Mouse (Mus musculus) left cerebral cortex, postnatal 4 days (tissue): ENCODE data around the gene Usp10. TPM values are rescaled to one million over a fixed set of nuclear protein-coding genes. Genes with fewer than 3 reads are reported as not detected.

Source experiments
- DNase-seq: peaks from one replicate; pipeline ENCODE4 v3.0.0-alpha.2; 2022
- intact Hi-C: fragments of 180-260 bp; cut with DNase I; formaldehyde crosslinking; loops from one replicate; pipeline ENCODE4 v1.15.1; 2025
- total RNA-seq, 2 experiments: library from RNA; stranded (reverse); gene quantifications; 2 replicates each; pipeline ENCODE4 v1.2.3; 2021

The Usp10 gene
- total RNA-seq, 2 experiments from 2014 or later: 150 to 152 TPM

GRCm38 (mm10) chr8:119952747-119953146 is 42.6 kb downstream of the Usp10 start:
- no peak for DNase-seq
- intact Hi-C loops: no loop called here

DNA sequence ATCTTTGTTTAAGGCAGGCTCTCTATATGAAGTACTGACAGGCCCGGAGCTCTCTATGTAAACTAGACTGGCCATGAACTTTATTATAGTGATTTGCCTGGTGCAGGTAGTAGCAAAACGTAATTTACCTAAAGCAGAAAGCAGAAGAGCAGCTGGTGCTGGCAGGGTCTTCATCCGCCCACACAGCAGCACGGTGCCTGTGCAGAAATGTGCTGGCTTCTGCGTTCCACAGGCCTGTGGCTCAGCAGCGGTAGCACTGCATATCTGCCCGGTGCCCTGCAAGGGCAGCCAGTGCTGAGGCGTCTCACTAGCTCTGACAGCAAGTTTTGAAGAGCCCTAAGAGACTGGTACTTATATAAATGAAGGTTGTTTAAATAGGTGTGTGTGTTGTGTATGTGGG is 45.2 kb downstream of the Usp10 start:
- intact Hi-C loops: no loop called here
- no peak for DNase-seq

DNA sequence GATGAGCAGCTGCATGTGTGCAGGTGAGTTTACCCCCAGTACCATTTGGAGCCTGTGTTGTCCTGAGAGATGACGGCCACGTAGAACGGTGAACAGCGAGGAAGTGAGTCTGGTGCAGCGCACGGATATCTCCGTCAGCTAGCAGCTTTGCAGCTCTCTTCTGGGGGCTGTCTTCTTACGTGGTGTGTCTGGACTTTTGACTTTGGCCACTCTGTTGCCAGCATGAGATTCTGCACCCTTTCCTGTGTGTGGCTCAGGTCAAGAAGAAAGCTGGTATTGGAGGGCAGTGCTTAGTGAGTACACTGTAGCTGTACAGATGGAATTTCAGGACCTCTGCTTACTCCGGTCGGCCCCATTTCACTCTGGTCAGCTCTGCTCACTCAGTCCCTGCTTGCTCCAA is 47.9 kb downstream of the Usp10 start:
- intact Hi-C loops: no loop called here
- no peak for DNase-seq

DNA sequence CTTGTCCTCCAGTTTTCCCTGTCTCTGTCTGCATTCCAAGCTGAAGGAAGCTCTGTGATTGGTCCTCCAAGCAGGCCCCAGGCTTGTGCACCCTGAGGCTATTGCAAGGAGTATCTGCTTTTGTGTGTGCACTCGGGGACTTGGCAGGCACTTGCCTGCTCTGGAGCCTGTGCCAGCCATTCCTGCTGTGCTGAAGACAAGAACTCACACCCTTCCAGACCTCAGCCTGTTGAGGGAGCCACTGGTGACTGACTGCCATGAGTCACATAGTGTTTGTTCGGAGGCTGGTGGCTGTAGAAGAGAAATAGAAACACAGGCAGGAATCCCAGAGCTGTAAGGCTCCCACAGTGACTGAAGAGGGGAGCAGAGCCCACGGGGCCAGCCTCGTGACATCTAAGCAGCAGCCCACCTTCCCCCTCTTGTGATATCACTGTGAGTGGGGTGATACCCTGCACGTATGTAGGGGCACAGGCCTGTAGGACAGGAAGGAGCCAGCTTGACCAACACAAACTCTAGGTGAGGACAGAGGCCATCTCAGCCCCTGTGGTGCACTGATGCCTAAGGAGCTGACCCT is 50.5 kb downstream of the Usp10 start:
- peak; percentile 84 for DNase-seq
- intact Hi-C loops: no loop called here

GRCm38 (mm10) chr8:119964859-119965258 is 54.7 kb downstream of the Usp10 start:
- intact Hi-C loops: no loop called here
- no peak for DNase-seq

DNA sequence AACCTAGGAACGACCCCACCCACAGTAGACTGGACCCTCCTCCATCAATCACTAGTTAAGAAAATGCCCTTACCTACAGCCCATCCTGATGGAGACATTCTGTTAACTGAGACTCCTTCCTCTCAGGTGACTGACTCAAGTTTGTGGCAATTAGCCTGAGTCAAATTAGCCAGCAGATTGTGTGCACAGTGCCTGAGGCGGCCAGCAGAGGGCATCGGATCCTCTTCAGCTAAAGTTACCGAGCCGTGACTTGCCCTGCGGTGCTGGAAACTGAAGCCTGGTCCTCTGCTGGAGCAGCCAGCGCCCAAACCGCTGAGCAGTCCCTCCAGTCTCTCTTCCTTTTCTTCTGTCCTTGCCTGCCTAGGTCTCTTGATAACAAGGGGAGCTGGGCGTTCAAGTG is 57.3 kb downstream of the Usp10 start:
- intact Hi-C loops: no loop called here
- DNase-seq: no peak

DNA sequence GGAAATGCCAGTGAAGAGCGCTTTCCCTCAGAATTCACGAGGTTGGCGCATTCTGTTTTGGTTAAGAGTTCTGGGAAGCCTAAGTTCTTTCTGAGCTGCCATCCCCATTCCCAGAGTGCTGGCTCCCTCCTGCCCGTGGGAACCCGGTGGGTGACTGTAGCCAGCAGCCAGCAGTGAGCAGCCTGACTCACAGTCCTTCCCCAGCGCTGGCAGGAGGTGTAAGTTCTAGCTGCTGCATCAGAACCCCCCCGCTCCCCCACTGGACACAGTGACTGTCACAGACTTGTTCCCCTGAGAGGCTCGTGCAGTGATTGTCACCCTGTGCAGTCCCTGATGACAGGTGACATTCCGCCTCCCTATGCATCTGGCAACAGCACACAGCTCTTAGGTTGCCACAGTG is 60.0 kb downstream of the Usp10 start:
- DNase-seq: peak; percentile 21
- intact Hi-C loops: no loop called here

DNA sequence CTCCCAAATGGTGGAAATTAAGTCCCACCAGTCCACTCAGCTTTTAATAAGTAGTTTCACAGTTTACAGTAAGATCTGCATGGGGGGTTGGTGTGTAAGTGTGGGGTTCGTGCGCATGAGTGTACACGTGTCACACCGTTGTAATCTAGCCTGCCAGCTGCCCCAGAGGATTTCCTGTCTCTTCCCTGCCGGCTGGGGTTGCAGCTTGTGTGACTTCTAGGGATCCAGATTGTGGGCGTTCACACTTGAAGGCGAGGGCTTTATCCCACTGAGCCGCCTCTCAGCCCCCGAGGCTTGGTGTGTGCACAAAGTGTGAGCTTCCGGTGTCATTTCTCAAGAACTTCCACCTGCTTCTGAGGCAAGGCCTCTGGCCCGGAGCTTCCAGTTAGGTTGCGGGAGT is 62.4 kb downstream of the Usp10 start:
- DNase-seq: no peak
- intact Hi-C loops: no loop called here

DNA sequence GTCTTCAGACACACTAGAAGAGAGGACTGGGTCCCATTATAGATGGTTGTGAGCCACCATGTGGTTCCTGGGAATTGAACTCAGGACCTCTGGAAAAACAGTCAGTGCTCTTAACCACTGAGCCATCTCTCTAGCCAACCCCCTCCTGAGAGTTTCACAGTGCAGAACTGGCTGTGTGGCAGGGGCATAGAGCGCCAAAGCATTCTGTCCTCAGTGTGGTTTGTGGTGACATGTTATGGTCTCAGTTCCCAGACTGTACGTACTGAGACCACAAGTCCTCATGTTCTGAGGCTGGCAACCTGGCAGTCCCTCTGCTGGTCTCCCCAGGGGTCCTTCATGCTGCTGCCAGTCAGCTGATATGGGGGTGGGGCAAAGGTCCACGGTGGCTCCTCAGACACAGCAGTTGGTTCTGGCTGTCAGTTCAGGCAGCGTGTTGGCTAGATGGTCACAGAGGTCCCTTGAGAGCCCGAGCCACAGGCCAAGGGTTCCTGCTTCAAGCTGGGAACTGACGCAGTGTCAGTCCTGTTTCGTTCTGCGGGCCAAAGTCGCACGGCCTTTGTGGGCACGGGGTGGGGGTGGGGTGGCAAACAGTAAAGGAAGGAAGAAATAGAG is 68.7 kb downstream of the Usp10 start:
- peak; percentile 61 for DNase-seq
- intact Hi-C loops: no loop called here

DNA sequence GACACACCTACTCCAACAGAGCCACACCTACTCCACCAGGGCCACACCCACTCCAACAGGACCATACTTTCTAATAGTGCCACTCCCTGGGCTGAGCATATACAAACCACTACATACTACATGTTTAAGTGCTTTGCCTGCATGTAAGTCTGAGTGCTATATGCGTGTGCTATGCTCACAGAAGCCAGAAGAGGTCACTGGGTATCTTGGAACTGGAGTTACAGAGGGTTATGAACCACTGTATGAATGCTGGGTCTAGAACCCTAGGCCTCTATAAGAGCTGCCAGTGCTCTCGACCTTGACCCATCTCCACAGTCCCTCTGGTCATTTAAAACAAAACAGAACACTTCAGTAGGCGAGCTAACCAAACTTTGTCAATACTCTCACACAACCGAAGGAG is 71.1 kb downstream of the Usp10 start:
- intact Hi-C loops: no loop called here

DNA sequence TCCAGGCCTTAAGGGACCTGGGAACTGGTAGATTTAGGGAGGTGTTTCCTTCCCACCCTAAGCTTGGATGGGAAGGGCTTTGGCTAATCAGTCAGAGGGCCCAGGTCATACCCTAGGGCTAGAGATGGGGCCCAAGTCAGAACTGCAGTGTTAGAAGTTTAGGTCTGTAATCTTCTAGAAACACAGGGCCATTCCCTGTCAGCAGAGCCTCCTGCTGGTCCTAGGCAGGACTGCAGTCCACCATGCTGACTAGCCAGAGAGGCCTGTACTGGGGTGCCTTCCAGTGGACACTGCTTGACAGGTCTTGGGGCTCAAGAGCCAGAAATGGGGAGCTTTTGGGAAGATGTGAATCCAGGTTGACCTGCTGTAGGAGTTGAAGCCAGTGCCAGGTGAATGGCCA is 73.9 kb downstream of the Usp10 start:
- DNase-seq: no peak
- intact Hi-C loops: no loop called here

More for the DNA sequence above, 71.1 kb downstream of the Usp10 start:
- no peak for DNase-seq

DNA sequence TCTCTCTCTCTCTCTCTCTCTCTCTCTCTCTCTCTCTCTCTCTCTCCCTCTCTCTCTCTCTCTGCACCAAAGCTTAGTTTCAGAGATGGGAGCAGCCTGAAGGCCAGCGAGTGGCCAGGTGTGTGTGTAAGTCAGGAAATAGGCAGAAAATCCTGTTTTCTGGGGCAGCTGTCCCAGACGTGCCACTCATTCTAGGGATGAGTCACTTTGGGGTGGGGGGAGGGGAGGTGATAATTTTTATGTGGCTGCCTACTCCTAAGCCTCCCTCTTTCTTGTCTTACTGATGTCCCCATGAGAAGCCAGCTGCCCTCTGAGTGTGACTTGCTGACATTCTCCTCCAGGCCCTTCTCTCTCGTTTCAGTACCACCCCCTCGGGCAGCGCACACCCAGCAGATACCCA is 76.0 kb downstream of the Usp10 start:
- intact Hi-C loops: no loop called here
- no peak for DNase-seq

GRCm38 (mm10) chr8:119988087-119988486 is 77.9 kb downstream of the Usp10 start:
- DNase-seq: no peak
- intact Hi-C loops: no loop called here

- intact Hi-C loops: no loop called here
- DNase-seq: peak; percentile 88
Observed at GRCm38 (mm10) chr8:119992249-119992648, 82.1 kb downstream of the Usp10 start, which contains the start of gene Crispld2. Gene Crispld2 (plus strand): TSS chr8:119992438.

- DNase-seq: no peak
- intact Hi-C loops: no loop called here
Observed at GRCm38 (mm10) chr8:119994114-119994513, 84.0 kb downstream of the Usp10 start.

DNA sequence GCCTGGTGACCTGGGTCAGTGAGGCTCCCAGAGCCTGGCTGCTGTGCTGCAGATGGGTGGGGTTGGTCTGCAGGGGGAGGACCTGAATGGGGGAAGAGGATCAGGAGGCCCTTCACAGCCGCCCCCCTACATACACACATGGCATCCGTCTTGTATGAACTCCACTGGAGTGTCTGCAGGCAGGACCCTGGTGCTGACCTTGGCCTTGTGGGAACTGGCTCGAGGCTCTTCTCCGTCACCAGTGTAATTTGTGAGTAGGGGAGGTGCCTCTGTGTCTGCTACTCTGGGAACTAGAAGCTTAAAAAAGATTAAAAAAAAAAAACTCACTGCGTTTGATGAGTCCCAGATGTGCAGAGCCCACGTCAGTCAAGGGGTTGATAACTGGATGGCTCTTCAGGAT is 84.4 kb downstream of the Usp10 start:
- intact Hi-C loops: no loop called here
- no peak for DNase-seq

- DNase-seq: no peak
- intact Hi-C loops: no loop called here
Observed at GRCm38 (mm10) chr8:119997266-119997665, 87.1 kb downstream of the Usp10 start.

DNA sequence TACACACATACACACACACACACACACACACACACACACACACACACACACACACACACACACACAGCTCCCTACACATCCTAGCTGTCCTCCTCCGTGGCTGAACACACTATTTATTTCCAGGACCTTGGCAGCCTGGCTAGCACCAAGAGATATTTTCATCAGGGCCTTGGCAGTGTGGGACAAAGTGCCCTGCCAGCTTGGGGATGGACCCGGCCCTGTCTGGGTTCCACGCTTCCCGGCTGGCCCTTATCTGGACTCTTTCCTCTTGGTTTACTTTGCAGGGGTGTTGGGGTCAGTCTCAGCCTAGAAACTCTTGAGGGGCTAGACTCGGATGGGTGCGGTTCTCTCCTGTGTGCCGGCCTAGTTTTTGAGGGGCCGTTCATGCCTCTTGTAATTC is 90.3 kb downstream of the Usp10 start:
- intact Hi-C loops: no loop called here
- DNase-seq: no peak

DNA sequence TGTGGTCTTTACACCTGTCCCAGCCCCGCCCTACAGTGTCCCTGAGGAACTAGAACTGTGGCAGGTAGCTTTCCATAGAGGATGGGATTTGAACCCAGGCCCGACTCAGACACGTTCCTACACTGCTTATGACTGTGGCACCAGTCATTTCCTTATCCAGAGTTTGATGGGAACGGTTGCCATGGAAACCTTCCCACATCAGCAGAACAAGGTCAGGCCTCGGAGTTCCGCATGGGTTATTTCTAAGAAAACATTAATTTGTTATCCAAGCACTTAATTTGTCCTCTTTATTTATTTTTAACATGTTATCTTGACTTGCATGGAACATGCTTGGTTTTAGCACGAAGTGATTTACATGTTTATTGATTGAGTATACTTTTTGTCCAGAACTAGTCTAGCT is 91.6 kb downstream of the Usp10 start:
- no peak for DNase-seq
- intact Hi-C loops: no loop called here

GRCm38 (mm10) chr8:120002348-120002747 is 92.2 kb downstream of the Usp10 start:
- intact Hi-C loops: no loop called here
- DNase-seq: no peak

DNA sequence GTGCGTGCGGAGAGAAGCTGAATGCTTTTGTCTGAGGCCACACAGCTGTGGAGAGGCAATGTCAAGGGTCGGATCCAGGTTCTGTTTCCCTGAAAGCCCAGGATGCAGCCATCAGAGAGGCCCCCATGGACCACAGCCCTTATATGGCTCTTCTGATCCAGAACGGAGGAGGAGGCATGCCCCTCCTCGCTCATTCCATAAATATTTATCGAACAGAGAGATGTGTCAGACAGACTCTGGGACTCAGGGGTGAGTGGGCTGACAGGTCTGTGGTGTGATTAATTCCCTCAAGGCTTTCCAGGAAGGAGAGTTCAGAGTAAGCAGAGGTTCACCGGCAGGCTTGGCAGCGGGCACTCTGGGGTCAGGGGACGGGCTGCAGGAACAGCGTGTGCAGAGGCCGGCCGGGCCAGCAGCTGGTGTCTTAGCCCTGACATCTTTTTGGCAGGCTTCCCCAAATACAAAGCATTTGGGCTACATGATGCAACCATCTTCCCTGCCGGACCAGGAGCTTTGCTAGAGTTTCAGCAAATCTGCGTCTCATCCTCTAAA is 94.1 kb downstream of the Usp10 start:
- intact Hi-C loops: no loop called here
- DNase-seq: peak; percentile 57

DNA sequence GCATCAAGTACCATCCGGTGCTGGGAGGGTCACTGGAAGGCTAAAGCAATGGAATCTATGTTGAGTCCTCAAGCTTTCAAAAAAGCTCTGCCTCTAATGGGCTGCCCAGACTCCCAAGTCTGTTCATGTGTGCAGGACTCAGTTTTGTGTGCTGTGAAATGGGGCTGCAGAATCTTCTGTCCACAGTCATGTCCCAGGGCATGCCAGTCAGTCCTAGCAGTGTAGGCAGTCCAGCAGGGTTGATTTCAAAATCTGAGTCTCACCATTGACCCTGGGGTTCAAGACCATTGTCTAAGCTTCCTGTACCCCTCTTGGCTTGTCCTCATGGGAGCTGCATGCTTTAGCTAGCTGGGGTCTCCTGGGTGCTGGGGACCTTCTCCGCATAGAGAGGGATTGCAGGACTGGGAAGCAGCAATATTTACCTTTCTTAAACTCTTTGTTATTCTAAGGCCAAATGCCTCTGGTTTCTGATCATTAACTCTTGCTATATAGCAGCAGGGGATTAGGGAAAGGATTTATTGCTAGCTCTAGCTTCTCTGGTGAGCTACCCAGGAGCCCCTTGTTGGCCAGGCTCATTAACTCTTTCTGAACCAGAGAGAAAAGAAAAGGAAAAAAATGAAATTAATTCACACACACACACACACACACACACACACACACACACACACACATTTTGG is 94.7 kb downstream of the Usp10 start:
- intact Hi-C loops: no loop called here
- no peak for DNase-seq
